Mouse (Mus musculus) liver, embryonic 12.5 days (tissue): Measurements from ENCODE around the gene Tcf3. TPM values are rescaled to one million over a fixed set of nuclear protein-coding genes. Genes with fewer than 3 reads are reported as not detected.
A peak's percentile ranks its signal among the peaks of the same experiment; 100 is the strongest.

Experiments
- ATAC-seq: fragments of 200-750 bp; cut with Nextera tagmentation; 2 replicates; pipeline ENCODE4 v1.8.0; 2017; ENCODE audit warnings: moderate number of reproducible peaks, mild to moderate bottlenecking, moderate library complexity
- H3K27ac ChIP-seq: fragments of 300-500 bp; sonication (generic); 2 replicates; pipeline ENCODE4 v1.5.1; 2016; ENCODE audit warnings: mild to moderate bottlenecking
- H3K27me3 ChIP-seq: fragments of 300-500 bp; sonication (generic); replicated peaks from 2 replicates; pipeline ENCODE4 v1.6.1; 2016; ENCODE audit warnings: mild to moderate bottlenecking, moderate library complexity
- H3K36me3 ChIP-seq: fragments of 300-500 bp; sonication (generic); 2 replicates; pipeline ENCODE4 v1.6.1; 2016; ENCODE audit warnings: mild to moderate bottlenecking, moderate library complexity
- H3K4me1 ChIP-seq: fragments of 300-500 bp; sonication (generic); 2 replicates; pipeline ENCODE4 v1.6.1; 2016
- H3K4me2 ChIP-seq: fragments of 300-500 bp; sonication (generic); 2 replicates; pipeline ENCODE4 v1.6.1; 2016; ENCODE audit warnings: mild to moderate bottlenecking, moderate library complexity
- H3K4me3 ChIP-seq: fragments of 300-500 bp; sonication (generic); 2 replicates; pipeline ENCODE4 v1.5.1; 2016; ENCODE audit warnings: mild to moderate bottlenecking, moderate library complexity
- H3K9ac ChIP-seq: fragments of 300-500 bp; sonication (generic); 2 replicates; pipeline ENCODE4 v1.6.1; 2016; ENCODE audit warnings: mild to moderate bottlenecking, moderate library complexity
- H3K9me3 ChIP-seq: fragments of 300-500 bp; sonication (generic); replicated peaks from 2 replicates; pipeline ENCODE4 v1.6.1; 2016; ENCODE audit warnings: mild to moderate bottlenecking, moderate library complexity
- WGBS: fragments of 180-500 bp; shearing (Covaris S2); methylation state at CpG from one replicate; pipeline ENCODE4 v1.1.7; 2016; ENCODE audit not compliant: insufficient replicate concordance; 5-methylcytosine and 5-hydroxymethylcytosine counted together
- polyA plus RNA-seq: library from polyadenylated mRNA; unstranded; fragments of >200 nt; fragmentation: Nextera tagmentation; extraction: Ambion mirVana; gene quantifications from 2 replicates; pipeline ENCODE4 v1.2.1, GENCODE M21; 2016

Tcf3 gene
- polyA plus RNA-seq, 1 experiment from 2014 or later, result 110 TPM

GRCm38 (mm10) chr10:80400704-80401161 is 32.7 kb downstream of the Tcf3 start:
- 53% methylated on average over 4 of the region's 4 CpGs for WGBS
- no peak for ATAC-seq
- H3K9ac ChIP-seq, result peak overlapping the region; percentile 79; the same call in 1 of the 2 replicates
- H3K36me3 ChIP-seq, result peaks cover 56% of the 10 kb centered on the region
- no peaks in the 10 kb centered on the region for H3K9me3 ChIP-seq
- peak overlapping the region; percentile 95 for H3K4me2 ChIP-seq
- H3K4me3 ChIP-seq, result peak overlapping the region; percentile 82; the same call in 1 of the 2 replicates
- H3K27me3 ChIP-seq, result no peaks in the 10 kb centered on the region
- H3K4me1 ChIP-seq, result peaks cover 67% of the 10 kb centered on the region
- peak overlapping the region; percentile 89 for H3K27ac ChIP-seq

- peak overlapping the region; percentile 82 for H3K4me3 ChIP-seq
- H3K36me3 ChIP-seq, result peaks cover 59% of the 10 kb centered on the region
- H3K4me1 ChIP-seq, result peaks cover 67% of the 10 kb centered on the region
- no peak for ATAC-seq
- H3K27me3 ChIP-seq, result no peaks in the 10 kb centered on the region
- peak overlapping the region; percentile 95 for H3K4me2 ChIP-seq
- no peaks in the 10 kb centered on the region for H3K9me3 ChIP-seq
- H3K9ac ChIP-seq, result peak overlapping the region; percentile 79
- 12% methylated on average over 17 of the region's 17 CpGs for WGBS
- peak overlapping the region; percentile 89 for H3K27ac ChIP-seq
Observed at GRCm38 (mm10) chr10:80399973-80400703, 33.3 kb downstream of the Tcf3 start.

DNA sequence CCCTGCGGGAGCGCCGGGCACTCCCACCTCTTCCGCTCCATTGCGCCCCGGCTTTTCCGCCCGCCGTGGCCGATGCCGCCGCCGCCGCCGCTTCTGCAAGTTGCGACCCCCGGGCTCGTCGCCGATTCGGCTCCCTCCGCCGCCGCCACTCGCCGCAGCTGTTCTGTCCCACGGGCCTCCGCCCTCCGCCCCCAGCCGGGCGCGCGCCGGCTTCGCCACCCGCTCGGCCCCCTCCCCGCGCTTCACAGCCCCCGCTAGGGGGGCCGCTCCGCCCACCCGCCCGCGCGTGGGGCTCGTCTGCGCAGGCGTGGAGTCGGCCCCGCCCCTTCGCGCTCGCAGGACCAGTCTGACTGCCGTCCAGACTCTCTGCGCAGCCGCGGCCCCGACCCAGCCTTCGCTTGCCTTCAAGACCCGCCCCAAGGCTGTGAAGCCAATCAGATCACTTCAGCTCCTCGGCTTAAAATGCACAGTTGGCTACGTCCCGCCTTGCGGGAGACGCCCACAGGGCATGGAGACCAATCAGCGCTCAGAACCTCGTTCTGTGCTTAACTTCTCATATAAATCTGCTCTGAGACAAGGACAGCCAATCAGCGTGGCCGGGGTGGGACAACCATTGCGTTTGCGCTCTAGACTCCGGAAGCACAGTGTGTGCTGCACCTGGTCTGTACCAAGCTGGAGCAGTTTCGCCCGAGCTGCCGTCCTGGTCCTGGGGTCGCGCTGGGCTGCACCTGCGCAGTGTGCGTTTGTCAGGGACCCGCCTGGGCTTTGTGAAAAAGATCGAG is 34.1 kb downstream of the Tcf3 start, which contains the start of gene Mbd3:
TSS of gene Mbd3 (minus strand) at position 360 of the 782 bp plus-strand sequence.
- Histone ChIP-seq H3K9ac (peak within 1 kb of the TSS; percentile 96), H3K4me3 (peak within 1 kb of the TSS; percentile 82), H3K4me1 (peaks cover 62% of the 10 kb centered on the region), H3K27ac (peak within 1 kb of the TSS; percentile 99), H3K27me3 (no peaks in the 10 kb centered on the region), H3K4me2 (peak within 1 kb of the TSS; percentile 95), H3K9me3 (no peaks in the 10 kb centered on the region), H3K36me3 (peaks cover 60% of the 10 kb centered on the region)
- ATAC-seq, result peak; percentile 93
- under 1% methylated on average over 81 of the region's 82 CpGs for WGBS

DNA sequence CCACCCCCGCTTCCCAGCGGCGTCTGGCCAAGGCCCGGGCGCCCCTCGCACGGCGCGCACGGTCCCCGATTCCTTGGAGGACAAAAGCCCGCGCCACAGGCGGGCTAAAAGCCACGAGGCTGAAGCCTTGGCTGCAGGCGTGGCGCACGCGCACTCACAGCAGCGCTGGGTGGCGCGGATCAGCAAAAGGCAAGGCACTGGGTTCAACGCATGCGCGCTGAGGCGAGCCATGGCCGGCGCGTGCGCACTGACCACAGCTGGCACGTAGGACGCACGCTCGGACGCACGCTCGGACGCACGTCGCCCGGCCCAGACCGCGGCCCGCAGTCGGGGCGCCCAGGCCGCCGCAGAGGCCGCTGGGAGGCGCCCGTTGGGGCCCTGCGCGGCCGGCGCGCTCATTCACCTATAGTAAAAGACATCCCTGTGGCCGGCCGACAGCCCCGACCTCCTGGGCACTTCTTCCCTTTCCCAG is 34.7 kb downstream of the Tcf3 start:
- peak; percentile 75 for ATAC-seq
- Histone ChIP-seq H3K9ac (peak overlapping the region; percentile 96), H3K27ac (peak overlapping the region; percentile 99), H3K9me3 (no peaks in the 10 kb centered on the region), H3K27me3 (no peaks in the 10 kb centered on the region), H3K4me3 (peak overlapping the region; percentile 82), H3K4me2 (peak overlapping the region; percentile 95), H3K36me3 (peaks cover 60% of the 10 kb centered on the region), H3K4me1 (peaks cover 61% of the 10 kb centered on the region)
- whole genome bisulfite sequencing, result 2% methylated on average over 59 of the region's 59 CpGs

DNA sequence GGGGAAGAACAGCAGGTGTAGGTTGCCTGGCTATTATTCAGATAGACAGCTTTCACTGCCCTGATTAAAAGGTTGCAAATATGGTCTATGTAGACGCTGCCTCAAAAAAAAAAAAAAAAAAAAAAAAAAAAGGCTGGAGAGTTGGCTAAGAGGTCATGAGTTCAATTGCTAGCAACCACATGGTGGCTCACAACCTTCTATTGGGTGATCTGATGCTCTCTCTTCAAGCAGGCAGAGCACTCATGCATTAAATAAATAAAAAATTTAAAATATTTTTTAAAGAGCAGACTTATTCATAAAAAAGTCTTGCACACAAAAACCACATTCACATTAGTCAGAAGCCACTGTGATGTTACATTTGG is 35.3 kb downstream of the Tcf3 start:
- no peak for ATAC-seq
- Histone ChIP-seq H3K4me1 (peaks cover 62% of the 10 kb centered on the region), H3K9me3 (no peaks in the 10 kb centered on the region), H3K27ac (peak overlapping the region; percentile 99), H3K27me3 (no peaks in the 10 kb centered on the region), H3K4me2 (peak overlapping the region; percentile 95), H3K36me3 (peaks cover 60% of the 10 kb centered on the region), H3K9ac (peak overlapping the region; percentile 96), H3K4me3 (peak overlapping the region; percentile 82)
- 0% methylated on average over 1 of the region's 1 CpGs for WGBS

GRCm38 (mm10) chr10:80397524-80398173 is 35.8 kb downstream of the Tcf3 start:
- H3K4me2 ChIP-seq, result peak overlapping the region; percentile 95
- peak overlapping the region; percentile 96 for H3K9ac ChIP-seq
- H3K27me3 ChIP-seq, result no peaks in the 10 kb centered on the region
- peak overlapping the region; percentile 99 for H3K27ac ChIP-seq
- no peaks in the 10 kb centered on the region for H3K9me3 ChIP-seq
- peaks cover 67% of the 10 kb centered on the region for H3K4me1 ChIP-seq
- H3K36me3 ChIP-seq, result peaks cover 60% of the 10 kb centered on the region
- 52% methylated on average over 8 of the region's 8 CpGs for WGBS
- H3K4me3 ChIP-seq, result peak overlapping the region; percentile 82
- ATAC-seq, result no peak

DNA sequence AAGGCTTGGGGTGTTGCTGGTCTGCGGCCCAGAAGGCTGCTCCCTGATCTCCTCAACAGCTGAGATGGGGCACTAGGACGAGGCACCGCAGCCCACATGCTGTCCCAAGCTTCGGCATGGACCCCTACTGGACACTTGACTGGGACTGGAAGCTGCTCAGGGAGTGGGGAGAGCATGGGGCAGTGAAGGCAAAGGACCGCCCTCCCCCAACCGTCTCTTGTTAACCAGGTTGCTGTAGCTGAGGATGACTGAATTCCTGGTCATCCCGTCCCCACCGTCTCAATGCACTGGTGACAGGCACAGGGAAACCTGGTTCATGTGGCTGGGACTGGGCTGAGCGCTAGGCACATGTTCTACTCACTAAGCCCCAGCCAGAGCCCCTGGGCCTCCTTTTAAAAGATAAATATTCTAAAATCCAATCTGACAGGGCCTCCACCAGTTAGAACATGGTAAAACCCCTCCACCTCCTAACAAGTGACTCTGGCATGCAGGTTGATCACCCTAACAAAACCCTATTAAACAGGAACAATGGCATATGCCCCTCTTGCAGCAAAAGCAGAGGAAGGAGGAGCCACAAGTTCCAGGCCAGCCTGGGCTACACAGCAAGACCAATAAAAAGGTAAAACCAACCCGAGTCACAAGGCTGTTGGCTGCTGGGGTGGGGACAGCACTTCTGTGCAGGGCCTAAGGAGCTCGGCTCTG is 36.5 kb downstream of the Tcf3 start:
- H3K27ac ChIP-seq, result peak overlapping the region; percentile 99
- H3K9ac ChIP-seq, result peak overlapping the region; percentile 96
- H3K4me3 ChIP-seq, result peak overlapping the region; percentile 82
- no peak for ATAC-seq
- 74% methylated on average over 11 of the region's 11 CpGs for WGBS
- H3K36me3 ChIP-seq, result peaks cover 60% of the 10 kb centered on the region
- no peaks in the 10 kb centered on the region for H3K27me3 ChIP-seq
- peak overlapping the region; percentile 95 for H3K4me2 ChIP-seq
- peaks cover 67% of the 10 kb centered on the region for H3K4me1 ChIP-seq
- H3K9me3 ChIP-seq, result no peaks in the 10 kb centered on the region

- peaks cover 54% of the 10 kb centered on the region for H3K4me1 ChIP-seq
- H3K9ac ChIP-seq, result no peak overlapping the region
- no peaks in the 10 kb centered on the region for H3K9me3 ChIP-seq
- no peaks in the 10 kb centered on the region for H3K27me3 ChIP-seq
- no peak overlapping the region for H3K27ac ChIP-seq
- peaks cover 68% of the 10 kb centered on the region for H3K36me3 ChIP-seq
- H3K4me3 ChIP-seq, result no peak overlapping the region
- no peak for ATAC-seq
- H3K4me2 ChIP-seq, result no peak overlapping the region
- 88% methylated on average over 35 of the region's 35 CpGs for WGBS
Observed at GRCm38 (mm10) chr10:80395025-80395627, 38.3 kb downstream of the Tcf3 start.

DNA sequence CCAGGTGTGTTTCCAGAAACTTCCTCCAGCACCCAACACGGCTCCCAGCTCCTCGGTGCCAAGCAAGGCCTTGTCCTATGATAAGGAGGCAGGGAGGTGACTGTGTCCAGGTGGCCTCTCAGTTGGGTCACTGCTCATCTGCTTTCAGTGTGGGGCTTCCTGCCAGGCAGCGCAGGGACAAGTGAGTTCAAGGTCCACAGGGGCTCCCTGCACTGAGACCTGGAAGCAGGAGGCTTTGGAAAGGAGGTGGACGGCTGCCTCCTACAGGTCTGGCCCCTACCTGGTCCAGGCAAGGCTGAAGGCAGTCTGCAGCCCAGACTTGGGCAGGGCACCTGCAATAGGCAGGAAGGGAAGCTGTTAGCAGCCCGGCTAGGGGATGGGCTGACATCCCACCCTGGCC is 40.8 kb downstream of the Tcf3 start:
- Histone ChIP-seq H3K27me3 (no peaks in the 10 kb centered on the region), H3K36me3 (peaks cover 73% of the 10 kb centered on the region), H3K4me3 (no peak overlapping the region), H3K9ac (no peak overlapping the region), H3K9me3 (no peaks in the 10 kb centered on the region), H3K4me2 (no peak overlapping the region), H3K27ac (no peak overlapping the region), H3K4me1 (peaks cover 58% of the 10 kb centered on the region)
- no peak for ATAC-seq
- whole genome bisulfite sequencing, result 83% methylated on average over 5 of the region's 5 CpGs

DNA sequence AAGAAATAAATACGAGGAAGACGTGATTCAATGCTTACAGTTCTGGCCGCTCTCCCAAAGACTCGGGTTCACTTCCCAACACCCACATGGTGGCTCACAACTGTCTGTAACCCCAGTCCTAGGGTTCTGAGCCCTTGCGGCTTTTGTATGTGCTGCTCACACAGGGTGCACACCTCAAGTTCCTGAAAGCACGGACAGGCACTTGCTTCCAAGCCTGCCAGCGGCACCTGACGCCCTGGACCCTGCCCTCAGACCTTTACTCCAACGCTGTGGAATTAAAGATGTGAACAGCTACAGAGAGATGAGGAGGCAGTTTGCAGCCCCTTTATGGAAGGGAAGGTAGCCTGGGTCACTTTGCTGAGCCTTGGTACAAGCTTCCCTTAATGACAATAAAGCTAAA is 42.8 kb downstream of the Tcf3 start:
- Histone ChIP-seq H3K9me3 (no peaks in the 10 kb centered on the region), H3K27me3 (0 out of 2 replicates have a peak, but pooled peaks cover 8% of the 10 kb centered on the region), H3K27ac (peak overlapping the region; percentile 50; the same call in 1 of the 2 replicates), H3K36me3 (peaks cover 60% of the 10 kb centered on the region), H3K9ac (no peak overlapping the region), H3K4me1 (peaks cover 55% of the 10 kb centered on the region), H3K4me3 (no peak overlapping the region), H3K4me2 (no peak overlapping the region)
- no peak for ATAC-seq
- WGBS, result 84% methylated on average over 9 of the region's 9 CpGs

- ATAC-seq, result no peak
Observed at GRCm38 (mm10) chr10:80389185-80389708, 44.2 kb downstream of the Tcf3 start.

More at GRCm38 (mm10) chr10:80389185-80389708, 44.2 kb downstream of the Tcf3 start:
- 68% methylated on average over 4 of the region's 4 CpGs for WGBS
- H3K4me2 ChIP-seq, result no peak overlapping the region; the same call in 1 of the 2 replicates
- H3K36me3 ChIP-seq, result peaks cover 46% of the 10 kb centered on the region
- no peaks in the 10 kb centered on the region for H3K9me3 ChIP-seq
- peaks cover 59% of the 10 kb centered on the region for H3K4me1 ChIP-seq
- H3K9ac ChIP-seq, result no peak overlapping the region
- H3K27ac ChIP-seq, result no peak overlapping the region
- no peak overlapping the region for H3K4me3 ChIP-seq
- peaks cover 8% of the 10 kb centered on the region; the same call in 1 of the 2 replicates for H3K27me3 ChIP-seq
